Mouse (Mus musculus) lung, adult 2 months (tissue): ENCODE measurements at regions not wholly inside any gene's neighbourhood (a gene's known extent, or its start where the extent isn't known, plus 50 kb on each side); places are given as distances from the start of the nearest gene placed in this dataset.

Experiments
- DNase-seq: peaks from one replicate; pipeline ENCODE4 v3.0.0; 2022
- H3K4me1 ChIP-seq: fragments of 200-500 bp; 2 replicates; pipeline ENCODE4 v1.6.1; 2011; ENCODE audit warnings: low read length; ENCODE audit not compliant: control insufficient read depth, insufficient read depth
- H3K4me3 ChIP-seq: fragments of 200-500 bp; replicated peaks from 2 replicates; pipeline ENCODE3; 2011; ENCODE audit warnings: low read depth, mild to moderate bottlenecking, control low read depth, low read length; ENCODE audit errors: extremely low read depth
- CTCF ChIP-seq: fragments of 200-500 bp; IDR thresholded peaks from 2 replicates; pipeline ENCODE4 v1.5.1; 2011; ENCODE audit warnings: mild to moderate bottlenecking, low read length, control low read depth; ENCODE audit not compliant: insufficient read depth
- POLR2A ChIP-seq: fragments of 200-500 bp; IDR thresholded peaks from 2 replicates; pipeline ENCODE4 v1.6.1; 2011; ENCODE audit warnings: low read depth, mild to moderate bottlenecking, control low read depth, low read length, borderline replicate concordance; ENCODE audit errors: extremely low read depth
- WGBS: fragments of 180-500 bp; shearing (Covaris S2); methylation state at CpG from one replicate; pipeline ENCODE4 v1.1.7; 2018; 5-methylcytosine and 5-hydroxymethylcytosine counted together

GRCm38 (mm10) chr9:43676011-43676410 lies 67.8 kb upstream of the Nectin1 start:
- H3K4me1 ChIP-seq: no peaks in the 10 kb centered on the region
- no peak overlapping the region for H3K4me3 ChIP-seq
- TF ChIP-seq POLR2A (no peak), CTCF (no peak)
- WGBS: 72% methylated on average over 2 of the region's 2 CpGs
- no peak for DNase-seq

GRCm38 (mm10) chr9:43679331-43679730 lies 64.5 kb upstream of the Nectin1 start:
- DNase-seq: no peak
- Histone ChIP-seq H3K4me3 (no peak overlapping the region), H3K4me1 (no peaks in the 10 kb centered on the region)
- WGBS: 44% methylated on average over 17 of the region's 17 CpGs
- TF ChIP-seq POLR2A (no peak), CTCF (no peak)

GRCm38 (mm10) chr9:43681317-43681716 lies 62.5 kb upstream of the Nectin1 start:
- TF ChIP-seq POLR2A: no peak
- TF ChIP-seq CTCF: no peak
- WGBS: 58% methylated on average over 3 of the region's 3 CpGs
- no peak for DNase-seq
- no peaks in the 10 kb centered on the region for H3K4me1 ChIP-seq
- H3K4me3 ChIP-seq: no peak overlapping the region

- no peak for DNase-seq
- Histone ChIP-seq H3K4me3 (no peak overlapping the region), H3K4me1 (no peaks in the 10 kb centered on the region)
- TF ChIP-seq CTCF (no peak), POLR2A (no peak)
- 48% methylated on average over 5 of the region's 5 CpGs for WGBS
These were observed 61.7 kb upstream of the Nectin1 start for GRCm38 (mm10) chr9:43682102-43682501.

DNA sequence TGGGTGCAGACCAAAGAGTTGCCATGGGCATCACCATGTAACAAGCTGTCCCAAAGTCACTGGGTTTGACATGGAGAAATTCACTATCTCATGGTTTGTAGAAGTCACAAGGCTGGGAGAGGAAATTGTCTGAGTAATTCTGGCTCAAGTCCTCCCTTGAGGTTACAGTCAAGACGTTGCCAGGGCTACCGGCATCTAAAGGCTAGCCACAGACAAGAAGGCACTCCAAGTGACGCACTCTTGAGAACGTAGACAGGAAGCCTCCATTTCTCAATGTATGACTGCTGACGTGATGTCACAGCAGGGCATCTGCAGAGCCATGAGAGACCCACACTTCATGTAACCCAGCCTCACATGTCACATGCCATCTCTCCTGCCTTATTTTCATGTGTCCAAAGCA lies 59.2 kb upstream of the Nectin1 start:
- DNase-seq: no peak
- 68% methylated on average over 5 of the region's 5 CpGs for WGBS
- no peaks in the 10 kb centered on the region for H3K4me1 ChIP-seq
- no peak for TF ChIP-seq POLR2A
- TF ChIP-seq CTCF: no peak
- H3K4me3 ChIP-seq: no peak overlapping the region

GRCm38 (mm10) chr9:43692015-43692414 lies 51.8 kb upstream of the Nectin1 start:
- H3K4me3 ChIP-seq: no peak overlapping the region
- no peaks in the 10 kb centered on the region for H3K4me1 ChIP-seq
- no peak for DNase-seq
- WGBS: 85% methylated on average over 1 of the region's 1 CpGs
- TF ChIP-seq POLR2A (no peak), CTCF (no peak)

DNA sequence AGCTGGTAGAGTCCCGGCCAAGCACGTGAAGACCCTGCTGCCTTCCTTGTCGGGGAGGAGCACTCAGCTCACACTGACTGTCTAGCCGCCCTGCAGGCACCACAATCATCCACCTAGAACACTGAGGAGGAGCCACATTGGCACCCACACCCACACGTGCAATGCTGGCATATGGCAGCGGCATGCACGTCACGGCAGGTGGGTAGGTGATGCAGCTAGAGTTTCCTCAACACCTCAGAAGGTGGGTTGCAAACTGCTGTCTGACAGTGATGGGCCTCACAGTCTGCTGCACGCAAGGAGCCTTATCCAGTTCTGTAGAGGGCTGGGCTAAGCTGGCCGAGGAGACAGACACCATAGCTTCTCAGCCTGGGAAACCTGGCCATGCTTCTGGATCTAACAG lies 51.2 kb upstream of the Nectin1 start:
- Histone ChIP-seq H3K4me1 (no peaks in the 10 kb centered on the region), H3K4me3 (no peak overlapping the region)
- 82% methylated on average over 10 of the region's 10 CpGs for WGBS
- no peak for TF ChIP-seq CTCF
- no peak for TF ChIP-seq POLR2A
- no peak for DNase-seq
